ENCODE assay signal across 9 mouse cellular contexts in genomic region chr1:20450074-20450473, GRCm38 (mm10).
DNase-seq lines count a peak whose midpoint lies in the region; ATAC-seq and TF ChIP-seq lines count a peak whose summit lies in the region.
"Had no signal": no experiment of that assay in that cellular context is flagged by ENCODE, and none has a peak within 500 bp of the region (broad histone marks: within the 10 kb centered on the region; RNA-seq: fewer than 3 reads in every experiment).

No protein-coding gene starts in this region.

- no peaks in the 10 kb centered on the region for H3K36me3 ChIP-seq in myocyte (ENCODE audit: control insufficient read depth, insufficient read depth)
- H3K36me3 ChIP-seq in heart, embryonic 12.5 days = no peaks in the 10 kb centered on the region

- H3K4me3 ChIP-seq in myocyte = no peak overlapping the region
- H3K4me3 ChIP-seq in heart, embryonic 12.5 days = no peak overlapping the region

- H3K27me3 ChIP-seq in myocyte (ENCODE audit: control insufficient read depth, insufficient read depth, insufficient read length) = no peaks in the 10 kb centered on the region
- H3K27me3 ChIP-seq in heart, embryonic 12.5 days (replicated peaks) = no peaks in the 10 kb centered on the region

- H3ac ChIP-seq in myocyte (ENCODE audit: control insufficient read depth, insufficient read length) = no peak overlapping the region

- peak; percentile 43 to 55 for DNase-seq in left cerebral cortex, adult 18-20 months (ENCODE audit: low spot score in 2 of 2)
- no peak for DNase-seq in left cerebral cortex, adult 11 months (ENCODE audit: low spot score)
- DNase-seq in cerebellum, postnatal 25 days = peak; percentile 19 to 36
- DNase-seq in layer of hippocampus, postnatal 36 days = peak; percentile 24 to 41
- no peak for DNase-seq in c-Kit-positive CD71-positive TER-119-positive erythroid progenitor cells, embryonic 14.5 days (ENCODE audit: low spot score)

- ATAC-seq in frontal cortex, adult (ENCODE audit: low TSS enrichment) = peak; percentile 97
- no peak for ATAC-seq in heart, embryonic 12.5 days (ENCODE audit: insufficient number of reproducible peaks, low FRiP score)

- no peak overlapping the region for H3K27ac ChIP-seq in heart, embryonic 12.5 days (ENCODE audit: poor library complexity, severe bottlenecking)
- H3K27ac ChIP-seq: macrophage had no signal

- H3K4me1 ChIP-seq in heart, embryonic 12.5 days (replicated peaks) = no peaks in the 10 kb centered on the region

- H3K4me2 ChIP-seq in myocyte (ENCODE audit: low read depth) = peak overlapping the region; percentile 43
- H3K4me2 ChIP-seq in heart, embryonic 12.5 days = no peak overlapping the region

- WGBS in heart, embryonic 12.5 days = 24% methylated on average over 10 of the region's 10 CpGs

- TF ChIP-seq POLR2A in myocyte (IDR thresholded peaks at IDR 0.05; ENCODE audit: insufficient read length, low read depth) = no peak

- H3K79me2 ChIP-seq in myocyte (ENCODE audit: control insufficient read depth, insufficient read depth) = no peaks in the 10 kb centered on the region

- H3K9ac ChIP-seq in heart, embryonic 12.5 days = no peak overlapping the region

- H3K9me3 ChIP-seq in heart, embryonic 12.5 days (replicated peaks) = no peaks in the 10 kb centered on the region

TF ChIP-seq in myocyte, 11 proteins besides CTCF, POLR2A, EP300 and RAD21:
- TF ChIP-seq MYOD1 (IDR thresholded peaks at IDR 0.05; ENCODE audit: control insufficient read depth in 1 of 3, insufficient read length in 2 of 3, low read depth in 2 of 3) (no peak), REST (IDR thresholded peaks at IDR 0.05; ENCODE audit: insufficient read depth, insufficient read length) (no peak), TCF3 (IDR thresholded peaks at IDR 0.05; ENCODE audit: insufficient read length, low read depth) (no peak), SRF (IDR thresholded peaks at IDR 0.05; ENCODE audit: control insufficient read depth, insufficient read length, low read depth) (no peak), USF1 (IDR thresholded peaks at IDR 0.05; ENCODE audit: low read depth) (no peak), CEBPB (IDR thresholded peaks at IDR 0.05; ENCODE audit: insufficient read depth, poor library complexity, severe bottlenecking) (no peak), MAX (IDR thresholded peaks at IDR 0.05; ENCODE audit: low read depth) (no peak), TCF12 (IDR thresholded peaks at IDR 0.05; ENCODE audit: insufficient read depth, poor library complexity, severe bottlenecking) (no peak), MYOG (IDR thresholded peaks at IDR 0.05; ENCODE audit: control insufficient read depth in 1 of 3, insufficient read depth in 1 of 3, insufficient read length in 2 of 3, low read depth in 2 of 3) (no peak), E2F4 (IDR thresholded peaks at IDR 0.05; ENCODE audit: insufficient read depth) (no peak), POLR2AphosphoS2 (IDR thresholded peaks at IDR 0.05; ENCODE audit: insufficient read length, low read depth) (no peak)

Comparison
In these comparisons a context has a peak if more than half of its experiments do, and no peak if none do; other contexts are left out.
1. DNase-seq: peak in left cerebral cortex, adult 18-20 months (2 of 2), cerebellum, postnatal 25 days (2 of 2) and layer of hippocampus, postnatal 36 days (2 of 2); none in left cerebral cortex, adult 11 months (single experiment) and c-Kit-positive CD71-positive TER-119-positive erythroid progenitor cells, embryonic 14.5 days (single experiment).